Mouse (Mus musculus): Measurements from ENCODE around the gene Rasgef1a. TPM values are rescaled to one million over a fixed set of nuclear protein-coding genes. Genes with fewer than 3 reads are reported as not detected.

Rasgef1a gene
- polyA plus RNA-seq, 1 experiment from 2014 or later = not detected

DNA sequence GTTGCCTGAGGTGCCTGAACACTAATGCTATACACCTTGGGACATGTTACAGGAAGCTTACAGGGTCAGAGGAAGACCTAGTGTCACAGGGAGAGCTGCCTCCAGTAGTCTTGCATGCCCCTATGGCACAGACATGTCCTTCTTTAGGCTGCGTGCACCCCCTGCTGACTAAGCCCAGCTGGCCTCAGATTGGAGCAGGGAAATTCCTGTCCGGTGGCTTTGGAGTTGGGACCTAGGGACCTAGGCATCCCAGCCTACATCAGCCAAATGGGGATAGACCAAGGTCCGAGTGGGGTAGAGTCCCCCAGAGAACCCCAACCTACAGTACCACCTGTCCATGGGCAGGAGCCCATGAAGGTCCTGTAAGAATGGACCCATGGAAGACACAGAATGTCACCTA is 71.1 kb downstream of the Rasgef1a start:
- ATAC-seq (ENCODE audit: low FRiP score) = no peak
- no peak overlapping the region for H3K9ac ChIP-seq (ENCODE audit: low read depth, low read length)
- no peak for DNase-seq (ENCODE audit: low spot score)
- H3K27ac ChIP-seq (ENCODE audit: low read depth, low read length) = no peak overlapping the region
- H3K36me3 ChIP-seq (ENCODE audit: control insufficient read depth, insufficient read depth, low read length) = no peaks in the 10 kb centered on the region
- H3K27me3 ChIP-seq (ENCODE audit: control insufficient read depth, insufficient read depth, low read length) = no peaks in the 10 kb centered on the region
- no peak overlapping the region for H3K4me2 ChIP-seq (replicated peaks; ENCODE audit: low read depth, low read length)
- H3K4me1 ChIP-seq (replicated peaks; ENCODE audit: control insufficient read depth, insufficient read depth, low read length) = no peaks in the 10 kb centered on the region
- no peak overlapping the region for H3K4me3 ChIP-seq (ENCODE audit: low read depth, low read length)
- no peaks in the 10 kb centered on the region for H3K9me3 ChIP-seq (ENCODE audit: control insufficient read depth, low read length)
- 82% methylated on average over 3 of the region's 3 CpGs for WGBS

DNA sequence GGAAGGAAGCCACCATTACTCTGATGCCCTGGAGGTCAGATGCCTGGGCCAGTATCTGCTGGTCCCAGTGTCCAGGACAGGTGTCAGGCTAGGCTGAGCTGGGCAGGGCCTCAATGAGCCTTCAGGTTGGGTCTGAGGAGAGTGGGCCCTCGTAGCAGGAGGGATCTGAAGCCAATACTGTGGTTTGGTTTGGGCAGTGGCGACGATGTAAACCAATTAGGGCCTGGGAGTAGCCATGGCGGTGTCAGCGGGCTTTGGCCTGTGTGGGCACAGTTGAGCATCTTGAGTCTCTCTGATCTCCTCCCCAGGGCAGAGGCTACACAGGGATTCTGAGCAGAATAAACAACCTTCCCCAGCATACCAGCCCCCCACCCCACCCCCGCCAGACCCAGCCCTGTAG is 72.4 kb downstream of the Rasgef1a start:
- Histone ChIP-seq H3K27ac (ENCODE audit: low read depth, low read length) (no peak overlapping the region), H3K9me3 (ENCODE audit: control insufficient read depth, low read length) (no peaks in the 10 kb centered on the region), H3K27me3 (ENCODE audit: control insufficient read depth, insufficient read depth, low read length) (no peaks in the 10 kb centered on the region), H3K4me1 (replicated peaks; ENCODE audit: control insufficient read depth, insufficient read depth, low read length) (no peaks in the 10 kb centered on the region), H3K9ac (ENCODE audit: low read depth, low read length) (no peak overlapping the region), H3K4me2 (replicated peaks; ENCODE audit: low read depth, low read length) (no peak overlapping the region), H3K36me3 (ENCODE audit: control insufficient read depth, insufficient read depth, low read length) (no peaks in the 10 kb centered on the region), H3K4me3 (ENCODE audit: low read depth, low read length) (no peak overlapping the region)
- DNase-seq (ENCODE audit: low spot score) (no peak), ATAC-seq (ENCODE audit: low FRiP score) (no peak)
- 88% methylated on average over 6 of the region's 6 CpGs for WGBS

GRCm38 (mm10) chr6:118084596-118084995 is 73.4 kb downstream of the Rasgef1a start:
- Histone ChIP-seq H3K36me3 (ENCODE audit: control insufficient read depth, insufficient read depth, low read length) (no peaks in the 10 kb centered on the region), H3K27ac (ENCODE audit: low read depth, low read length) (no peak overlapping the region), H3K9me3 (ENCODE audit: control insufficient read depth, low read length) (no peaks in the 10 kb centered on the region), H3K27me3 (ENCODE audit: control insufficient read depth, insufficient read depth, low read length) (no peaks in the 10 kb centered on the region), H3K4me2 (replicated peaks; ENCODE audit: low read depth, low read length) (no peak overlapping the region), H3K9ac (ENCODE audit: low read depth, low read length) (no peak overlapping the region), H3K4me3 (ENCODE audit: low read depth, low read length) (no peak overlapping the region), H3K4me1 (replicated peaks; ENCODE audit: control insufficient read depth, insufficient read depth, low read length) (no peaks in the 10 kb centered on the region)
- WGBS = 92% methylated on average over 8 of the region's 8 CpGs
- ATAC-seq (ENCODE audit: low FRiP score) = no peak
- no peak for DNase-seq (ENCODE audit: low spot score)

- no peaks in the 10 kb centered on the region for H3K27me3 ChIP-seq (ENCODE audit: control insufficient read depth, insufficient read depth, low read length)
- no peak for ATAC-seq (ENCODE audit: low FRiP score)
- WGBS = 65% methylated on average over 8 of the region's 8 CpGs
- H3K9ac ChIP-seq (ENCODE audit: low read depth, low read length) = no peak overlapping the region
- no peak overlapping the region for H3K4me3 ChIP-seq (ENCODE audit: low read depth, low read length)
- no peak overlapping the region for H3K4me2 ChIP-seq (replicated peaks; ENCODE audit: low read depth, low read length)
- DNase-seq (ENCODE audit: low spot score) = peak; percentile 37
- H3K9me3 ChIP-seq (ENCODE audit: control insufficient read depth, low read length) = no peaks in the 10 kb centered on the region
- no peaks in the 10 kb centered on the region for H3K36me3 ChIP-seq (ENCODE audit: control insufficient read depth, insufficient read depth, low read length)
- H3K4me1 ChIP-seq (replicated peaks; ENCODE audit: control insufficient read depth, insufficient read depth, low read length) = no peaks in the 10 kb centered on the region
- H3K27ac ChIP-seq (ENCODE audit: low read depth, low read length) = no peak overlapping the region
These were observed 76.7 kb downstream of the Rasgef1a start for GRCm38 (mm10) chr6:118087955-118088354.

- Histone ChIP-seq H3K27me3 (ENCODE audit: control insufficient read depth, insufficient read depth, low read length) (no peaks in the 10 kb centered on the region), H3K9ac (ENCODE audit: low read depth, low read length) (no peak overlapping the region), H3K4me2 (replicated peaks; ENCODE audit: low read depth, low read length) (no peak overlapping the region), H3K27ac (ENCODE audit: low read depth, low read length) (no peak overlapping the region), H3K9me3 (ENCODE audit: control insufficient read depth, low read length) (no peaks in the 10 kb centered on the region), H3K4me1 (replicated peaks; ENCODE audit: control insufficient read depth, insufficient read depth, low read length) (no peaks in the 10 kb centered on the region), H3K36me3 (ENCODE audit: control insufficient read depth, insufficient read depth, low read length) (no peaks in the 10 kb centered on the region), H3K4me3 (ENCODE audit: low read depth, low read length) (no peak overlapping the region)
- WGBS = 88% methylated on average over 17 of the region's 17 CpGs
- DNase-seq (ENCODE audit: low spot score) = no peak
- no peak for ATAC-seq (ENCODE audit: low FRiP score)
These were observed 77.7 kb downstream of the Rasgef1a start for GRCm38 (mm10) chr6:118088750-118089440.

GRCm38 (mm10) chr6:118090827-118091226 is 79.6 kb downstream of the Rasgef1a start:
- no peaks in the 10 kb centered on the region for H3K9me3 ChIP-seq (ENCODE audit: control insufficient read depth, low read length)
- H3K4me3 ChIP-seq (ENCODE audit: low read depth, low read length) = no peak overlapping the region
- DNase-seq (ENCODE audit: low spot score) (no peak), ATAC-seq (ENCODE audit: low FRiP score) (no peak)
- WGBS = 81% methylated on average over 9 of the region's 9 CpGs
- H3K9ac ChIP-seq (ENCODE audit: low read depth, low read length) = no peak overlapping the region
- no peaks in the 10 kb centered on the region for H3K27me3 ChIP-seq (ENCODE audit: control insufficient read depth, insufficient read depth, low read length)
- H3K36me3 ChIP-seq (ENCODE audit: control insufficient read depth, insufficient read depth, low read length) = no peaks in the 10 kb centered on the region
- no peaks in the 10 kb centered on the region for H3K4me1 ChIP-seq (replicated peaks; ENCODE audit: control insufficient read depth, insufficient read depth, low read length)
- no peak overlapping the region for H3K27ac ChIP-seq (ENCODE audit: low read depth, low read length)
- H3K4me2 ChIP-seq (replicated peaks; ENCODE audit: low read depth, low read length) = no peak overlapping the region

- Histone ChIP-seq H3K9ac (ENCODE audit: low read depth, low read length) (no peak overlapping the region), H3K4me3 (ENCODE audit: low read depth, low read length) (no peak overlapping the region), H3K4me1 (replicated peaks; ENCODE audit: control insufficient read depth, insufficient read depth, low read length) (no peaks in the 10 kb centered on the region), H3K27me3 (ENCODE audit: control insufficient read depth, insufficient read depth, low read length) (no peaks in the 10 kb centered on the region), H3K36me3 (ENCODE audit: control insufficient read depth, insufficient read depth, low read length) (no peaks in the 10 kb centered on the region), H3K4me2 (replicated peaks; ENCODE audit: low read depth, low read length) (no peak overlapping the region), H3K27ac (ENCODE audit: low read depth, low read length) (no peak overlapping the region), H3K9me3 (ENCODE audit: control insufficient read depth, low read length) (no peaks in the 10 kb centered on the region)
- WGBS = 87% methylated on average over 8 of the region's 8 CpGs
- no peak for DNase-seq (ENCODE audit: low spot score)
- no peak for ATAC-seq (ENCODE audit: low FRiP score)
These were observed 86.6 kb downstream of the Rasgef1a start for GRCm38 (mm10) chr6:118097765-118098365.

GRCm38 (mm10) chr6:118099311-118099802 is 88.1 kb downstream of the Rasgef1a start:
- peak; percentile 23 for DNase-seq (ENCODE audit: low spot score)
- Histone ChIP-seq H3K4me3 (ENCODE audit: low read depth, low read length) (no peak overlapping the region), H3K4me1 (replicated peaks; ENCODE audit: control insufficient read depth, insufficient read depth, low read length) (no peaks in the 10 kb centered on the region), H3K27me3 (ENCODE audit: control insufficient read depth, insufficient read depth, low read length) (no peaks in the 10 kb centered on the region), H3K4me2 (replicated peaks; ENCODE audit: low read depth, low read length) (no peak overlapping the region), H3K9me3 (ENCODE audit: control insufficient read depth, low read length) (no peaks in the 10 kb centered on the region), H3K9ac (ENCODE audit: low read depth, low read length) (no peak overlapping the region), H3K36me3 (ENCODE audit: control insufficient read depth, insufficient read depth, low read length) (no peaks in the 10 kb centered on the region), H3K27ac (ENCODE audit: low read depth, low read length) (no peak overlapping the region)
- WGBS = 48% methylated on average over 2 of the region's 2 CpGs
- ATAC-seq (ENCODE audit: low FRiP score) = no peak

GRCm38 (mm10) chr6:118111810-118112209 is 100.6 kb downstream of the Rasgef1a start:
- no peak for DNase-seq (ENCODE audit: low spot score)
- no peaks in the 10 kb centered on the region for H3K27me3 ChIP-seq (ENCODE audit: control insufficient read depth, insufficient read depth, low read length)
- H3K9ac ChIP-seq (ENCODE audit: low read depth, low read length) = no peak overlapping the region
- no peak overlapping the region for H3K4me3 ChIP-seq (ENCODE audit: low read depth, low read length)
- no peaks in the 10 kb centered on the region for H3K36me3 ChIP-seq (ENCODE audit: control insufficient read depth, insufficient read depth, low read length)
- H3K4me2 ChIP-seq (replicated peaks; ENCODE audit: low read depth, low read length) = no peak overlapping the region
- WGBS = 67% methylated on average over 1 of the region's 1 CpGs
- ATAC-seq (ENCODE audit: low FRiP score) = no peak
- no peaks in the 10 kb centered on the region for H3K9me3 ChIP-seq (ENCODE audit: control insufficient read depth, low read length)
- H3K4me1 ChIP-seq (replicated peaks; ENCODE audit: control insufficient read depth, insufficient read depth, low read length) = no peaks in the 10 kb centered on the region
- H3K27ac ChIP-seq (ENCODE audit: low read depth, low read length) = no peak overlapping the region

Data from hindbrain, embryonic 11.5 days (tissue).